Comparison of ENCODE assay signal across 12 mouse cellular contexts in genomic region chr12:107585696-107586225, GRCm38 (mm10).
"Had no signal": no experiment of that assay in that cellular context is flagged by ENCODE, and none has a peak within 500 bp of the region (broad histone marks: within the 10 kb centered on the region; RNA-seq: fewer than 3 reads in every experiment).

No protein-coding gene starts in this region.

- H3K36me3 ChIP-seq: limb, embryonic 10.5 days; liver, embryonic 15.5 days; neural tube, embryonic 12.5 days; stomach, embryonic 15.5 days had no signal

- H3K27me3 ChIP-seq: liver, embryonic 15.5 days; neural tube, embryonic 12.5 days; stomach, embryonic 15.5 days had no signal

- H3K4me1 ChIP-seq: liver, embryonic 15.5 days; stomach, embryonic 15.5 days had no signal

- H3K27ac ChIP-seq: left cerebral cortex, adult 2 months; limb, embryonic 10.5 days; liver, embryonic 15.5 days; neural tube, embryonic 12.5 days; stomach, embryonic 15.5 days had no signal

- ATAC-seq: lung, postnatal 0 days had no signal

- H3K4me2 ChIP-seq: liver, embryonic 11.5 days; liver, embryonic 15.5 days; neural tube, embryonic 12.5 days; stomach, embryonic 15.5 days had no signal

- H3K9ac ChIP-seq: liver, embryonic 15.5 days; neural tube, embryonic 12.5 days; stomach, embryonic 15.5 days had no signal

- H3K9me3 ChIP-seq: limb, embryonic 10.5 days; liver, embryonic 15.5 days; neural tube, embryonic 12.5 days; stomach, embryonic 15.5 days had no signal

- H3K4me3 ChIP-seq: left cerebral cortex, adult 2 months; limb, embryonic 10.5 days; liver, embryonic 15.5 days; neural tube, embryonic 12.5 days; stomach, embryonic 15.5 days had no signal

- DNase-seq: kidney, postnatal 25 days; lung, adult 2 months; lung, postnatal 36 days; right cerebral cortex, postnatal 14 days; thymus, postnatal 4 days had no signal
